Mouse (Mus musculus) heart, adult 2 months (tissue): ENCODE measurements around the gene Wipf3.

Experiments used
- CTCF ChIP-seq: fragments of 200-600 bp; IDR thresholded peaks from 2 replicates; pipeline ENCODE4 v1.8.1; 2022; ENCODE audit warnings: antibody characterized with exemption, mild to moderate bottlenecking, moderate library complexity
- POLR2A ChIP-seq: fragments of 200-500 bp; IDR thresholded peaks from 2 replicates; pipeline ENCODE4 v1.6.1; 2011; ENCODE audit warnings: mild to moderate bottlenecking, low read depth, low read length, control low read depth; ENCODE audit not compliant: insufficient read depth

DNA sequence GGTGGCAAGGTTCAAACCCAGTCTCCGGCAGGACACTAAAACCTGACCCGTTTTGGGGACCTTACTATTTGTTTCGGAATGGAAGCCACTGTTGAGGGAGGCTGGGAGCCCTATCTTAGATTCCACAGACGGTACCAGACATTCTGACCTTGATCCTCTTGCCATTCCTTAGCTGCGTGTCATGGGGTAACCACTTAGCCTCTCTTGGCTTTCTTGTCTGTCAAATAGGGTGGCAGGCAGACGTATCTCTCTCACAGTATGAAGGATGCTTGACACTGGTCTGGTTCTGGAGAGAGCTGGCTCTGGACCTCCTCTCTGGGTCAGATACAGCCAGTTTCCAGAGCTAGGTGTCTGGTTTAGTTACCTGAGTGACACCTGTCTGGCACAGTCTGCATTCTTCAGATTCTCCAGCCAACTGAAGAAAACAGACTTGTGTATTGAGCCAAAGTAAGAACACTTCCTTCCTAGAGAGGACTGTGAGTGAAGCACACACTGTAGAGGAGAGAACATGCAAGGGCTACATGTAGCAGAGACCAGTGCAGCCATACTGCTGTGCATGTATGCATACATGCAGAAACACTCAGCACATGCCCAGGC lies 56.7 kb downstream of the Wipf3 start:
- TF ChIP-seq CTCF (no peak), POLR2A (no peak)
